Mouse (Mus musculus) ES-E14 (cell line): ENCODE results near the gene Zc2hc1b. TPM values are rescaled to one million over a fixed set of nuclear protein-coding genes. Genes with fewer than 3 reads are reported as not detected.

Source experiments
- DNase-seq: peaks from one replicate; pipeline ENCODE4 v3.0.0-alpha.2; 2013; ENCODE audit warnings: low read depth, low spot score
- H3K27ac ChIP-seq: 2 replicates; pipeline ENCODE4 v1.5.1; 2012; ENCODE audit warnings: low read depth, mild to moderate bottlenecking, low read length, moderate library complexity, mixed read lengths; ENCODE audit not compliant: poor library complexity, insufficient read depth, severe bottlenecking
- H3K36me3 ChIP-seq: 2 replicates; pipeline ENCODE4 v1.6.1; 2012; ENCODE audit warnings: mild to moderate bottlenecking, low read length, moderate library complexity, mixed read lengths; ENCODE audit not compliant: control insufficient read depth, poor library complexity, insufficient read depth, severe bottlenecking
- H3K4me1 ChIP-seq, 2 experiments: fragments of 150-350 bp in 1 of 2; sonication (generic) in 1 of 2; 2 replicates each; pipeline ENCODE4 v1.6.1; 2012; ENCODE audit warnings: low read length in 2 of 2, mild to moderate bottlenecking in 1 of 2, mixed read lengths in 1 of 2; ENCODE audit not compliant: control insufficient read depth in 2 of 2, insufficient read depth in 2 of 2, poor library complexity in 1 of 2
- H3K4me3 ChIP-seq, 2 experiments: fragments of 150-350 bp in 1 of 2; sonication (generic) in 1 of 2; 2 replicates each; pipeline ENCODE4 v1.5.1; 2012; ENCODE audit warnings: low read length in 2 of 2, low read depth in 1 of 2, mild to moderate bottlenecking in 1 of 2, mixed read lengths in 1 of 2; ENCODE audit not compliant: insufficient read depth in 1 of 2, poor library complexity in 1 of 2, severe bottlenecking in 1 of 2
- H3K9ac ChIP-seq: 2 replicates; pipeline ENCODE4 v1.6.1; 2012; ENCODE audit warnings: low read depth, mild to moderate bottlenecking, low read length, mixed read lengths; ENCODE audit not compliant: poor library complexity, insufficient read depth, severe bottlenecking
- H3K9me3 ChIP-seq: fragments of 150-350 bp; sonication (generic); 2 replicates; pipeline ENCODE4 v1.6.1; 2012; ENCODE audit warnings: low read depth, mild to moderate bottlenecking, low read length; ENCODE audit not compliant: control insufficient read depth, insufficient read depth
- CHD2 ChIP-seq: IDR thresholded peaks from 2 replicates; pipeline ENCODE4 v1.6.1; 2014; ENCODE audit warnings: mild to moderate bottlenecking, low read depth, low read length, inconsistent platforms
- HCFC1 ChIP-seq: IDR thresholded peaks from 2 replicates; pipeline ENCODE4 v1.6.1; 2012; ENCODE audit warnings: low read length, inconsistent platforms, borderline replicate concordance; ENCODE audit not compliant: insufficient read depth
- MAFK ChIP-seq: IDR thresholded peaks from 2 replicates; pipeline ENCODE4 v1.6.1; 2014; ENCODE audit warnings: mild to moderate bottlenecking, low read depth, low read length, inconsistent platforms; ENCODE audit not compliant: insufficient read depth
- ZC3H11A ChIP-seq: IDR thresholded peaks from 2 replicates; pipeline ENCODE4 v1.6.1; 2012; ENCODE audit warnings: low read depth, mild to moderate bottlenecking, inconsistent platforms, low read length, borderline replicate concordance
- ZNF384 ChIP-seq: IDR thresholded peaks from 2 replicates; pipeline ENCODE4 v1.6.1; 2012; ENCODE audit warnings: low read depth, low read length, inconsistent platforms
- in situ Hi-C, 2 experiments: fragments of 600-800 bp; cut with MboI; formaldehyde crosslinking; loops; one replicate each; pipeline ENCODE4 v1.15.1; 2025; ENCODE audit warnings: low sequenced_read_pairs in 2 of 2, inconsistent platforms in 1 of 2; ENCODE audit not compliant: unreplicated experiment in 2 of 2
- total RNA-seq: library from RNA; depleted of rRNA; stranded (reverse); fragments of 300-350 nt; gene quantifications from 2 replicates; pipeline ENCODE4 v1.2.3, GENCODE M21; 2012

The Zc2hc1b gene
- total RNA-seq, 1 experiment: not detected

- H3K4me1 ChIP-seq: peaks cover 1 to 7% of the 10 kb centered on the region in 2 experiments; a peak in 2 of 4 replicates
- H3K9ac ChIP-seq: no peak overlapping the region
- in situ Hi-C loops: no loop called here
- no peak overlapping the region for H3K4me3 ChIP-seq
- TF ChIP-seq HCFC1 (no peak), ZC3H11A (no peak), CHD2 (no peak), MAFK (no peak), ZNF384 (no peak)
- no peaks in the 10 kb centered on the region for H3K36me3 ChIP-seq
- no peak overlapping the region for H3K27ac ChIP-seq
- H3K9me3 ChIP-seq: no peaks in the 10 kb centered on the region
- DNase-seq: no peak
Measured at GRCm38 (mm10) chr10:13115030-13115429, 62.8 kb downstream of the Zc2hc1b start.

- Histone ChIP-seq H3K9me3 (no peaks in the 10 kb centered on the region), H3K4me1 (peaks cover 7% of the 10 kb centered on the region in 2 experiments), H3K27ac (no peak overlapping the region), H3K9ac (no peak overlapping the region), H3K36me3 (no peaks in the 10 kb centered on the region), H3K4me3 (no peak overlapping the region)
- TF ChIP-seq CHD2: no peak
- TF ChIP-seq MAFK: no peak
- TF ChIP-seq ZNF384: no peak
- TF ChIP-seq HCFC1: no peak
- TF ChIP-seq ZC3H11A: no peak
- DNase-seq: no peak
- in situ Hi-C loops: no loop called here
Measured at GRCm38 (mm10) chr10:13113641-13114040, 64.2 kb downstream of the Zc2hc1b start.

- H3K9me3 ChIP-seq: no peaks in the 10 kb centered on the region
- peaks cover 8 to 10% of the 10 kb centered on the region in 2 experiments for H3K4me1 ChIP-seq
- TF ChIP-seq MAFK (no peak), ZNF384 (no peak), ZC3H11A (no peak), CHD2 (no peak), HCFC1 (no peak)
- H3K4me3 ChIP-seq: no peak overlapping the region
- no peak for DNase-seq
- H3K36me3 ChIP-seq: no peaks in the 10 kb centered on the region
- in situ Hi-C loops: no loop called here
- no peak overlapping the region for H3K9ac ChIP-seq
- no peak overlapping the region for H3K27ac ChIP-seq
Measured at GRCm38 (mm10) chr10:13112849-13113248, 65.0 kb downstream of the Zc2hc1b start.

- in situ Hi-C loops: no loop called here
- no peaks in the 10 kb centered on the region for H3K36me3 ChIP-seq
- H3K4me1 ChIP-seq: peaks cover 6 to 9% of the 10 kb centered on the region in 2 experiments
- H3K4me3 ChIP-seq: no peak overlapping the region
- TF ChIP-seq MAFK: no peak
- no peak for TF ChIP-seq ZC3H11A
- no peak for TF ChIP-seq ZNF384
- no peak for TF ChIP-seq CHD2
- no peak for TF ChIP-seq HCFC1
- DNase-seq: no peak
- no peak overlapping the region for H3K27ac ChIP-seq
- no peaks in the 10 kb centered on the region for H3K9me3 ChIP-seq
- H3K9ac ChIP-seq: no peak overlapping the region
Measured at GRCm38 (mm10) chr10:13109781-13110180, 68.0 kb downstream of the Zc2hc1b start.

GRCm38 (mm10) chr10:13108847-13109246 is 69.0 kb downstream of the Zc2hc1b start:
- H3K9me3 ChIP-seq: no peaks in the 10 kb centered on the region
- no peak for DNase-seq
- H3K4me3 ChIP-seq: no peak overlapping the region
- H3K9ac ChIP-seq: no peak overlapping the region
- TF ChIP-seq ZC3H11A: no peak
- no peak for TF ChIP-seq MAFK
- no peak for TF ChIP-seq HCFC1
- no peak for TF ChIP-seq CHD2
- no peak for TF ChIP-seq ZNF384
- no peak overlapping the region for H3K27ac ChIP-seq
- in situ Hi-C loops: no loop called here
- peaks cover 6 to 9% of the 10 kb centered on the region in 2 experiments for H3K4me1 ChIP-seq
- no peaks in the 10 kb centered on the region for H3K36me3 ChIP-seq
